Mouse (Mus musculus) kidney, postnatal 14 days (tissue): ENCODE results near the gene Gm4836.
"Not testable (repeated sequence)": the region's sequence is repeated elsewhere in the genome, so short reads cannot be mapped to it uniquely, and the experiment has no call there.

ENCODE experiments used
- DNase-seq: peaks from one replicate; pipeline ENCODE4 v3.0.0; 2022; ENCODE audit warnings: mixed read lengths

Gm4836 gene

GRCm38 (mm10) chrX:28293532-28293931 lies at the start of gene Gm4836:
Gene Gm4836 (minus strand): TSS chrX:28293632.
- DNase-seq = not testable (repeated sequence)
